Mouse (Mus musculus): Measurements from ENCODE around the gene Mfap4.

GRCm38 (mm10) chr11:61487936-61488335 is 2.7 kb downstream of the Mfap4 start:
- no peak for TF ChIP-seq CTCF (IDR thresholded peaks at IDR 0.05; ENCODE audit: low read depth)
- no peak for TF ChIP-seq EP300 (IDR thresholded peaks at IDR 0.05; ENCODE audit: low read depth)
